Mouse (Mus musculus): ENCODE data around the gene Hddc2.

Gene Hddc2

DNA sequence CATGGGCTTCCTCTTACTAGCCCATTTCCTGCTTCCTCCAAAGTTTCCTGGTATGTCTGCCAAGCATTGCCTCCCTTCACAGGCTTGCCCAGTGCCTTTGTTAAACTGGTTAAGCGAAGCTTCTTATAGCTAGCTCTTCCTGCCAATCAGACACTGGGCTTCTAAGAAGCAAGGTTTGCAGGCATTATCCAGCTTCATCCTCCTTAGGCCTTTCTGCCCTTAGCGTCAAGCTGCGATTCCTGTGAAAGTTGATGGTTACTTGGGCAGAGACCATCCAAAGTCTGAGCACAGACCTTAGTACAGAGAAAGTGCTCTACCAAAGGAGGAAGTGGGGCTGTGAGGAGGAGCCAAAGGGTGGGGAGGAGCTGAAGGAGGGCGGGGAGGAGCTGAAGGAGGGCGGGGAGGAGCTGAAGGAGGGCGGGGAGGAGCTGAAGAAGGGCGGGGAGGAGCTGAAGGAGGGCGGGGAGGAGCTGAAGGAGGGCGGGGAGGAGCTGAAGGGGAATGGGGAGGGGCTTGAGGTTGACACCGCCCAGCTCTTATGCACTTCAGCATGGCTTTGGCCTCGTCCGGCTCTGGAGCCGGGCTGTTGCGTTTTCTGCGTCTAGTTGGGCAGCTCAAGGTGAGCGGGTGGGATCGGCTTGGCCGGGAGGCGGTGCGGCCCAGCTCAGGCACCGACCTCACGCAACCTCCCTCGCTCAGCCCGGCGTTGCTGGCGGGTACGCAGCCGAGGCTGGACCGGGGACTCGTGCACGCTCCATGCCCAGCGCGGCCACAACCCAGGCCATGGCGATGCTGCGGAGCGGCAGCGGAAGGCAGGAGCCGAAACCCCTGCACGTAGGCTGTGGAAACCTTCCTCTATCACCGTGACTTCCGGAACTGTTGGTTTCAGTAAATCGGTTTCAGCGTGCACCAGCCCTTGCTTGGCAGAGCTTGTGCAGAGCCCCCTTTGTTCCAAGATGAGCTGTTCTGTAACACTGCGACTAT, at the start of gene Hddc2:
Gene Hddc2 (plus strand): TSS at position 519 of the 984 bp plus-strand sequence.
- peak; percentile 92 for ATAC-seq (ENCODE audit: insufficient number of reproducible peaks, low FRiP score, low TSS enrichment)

DNA sequence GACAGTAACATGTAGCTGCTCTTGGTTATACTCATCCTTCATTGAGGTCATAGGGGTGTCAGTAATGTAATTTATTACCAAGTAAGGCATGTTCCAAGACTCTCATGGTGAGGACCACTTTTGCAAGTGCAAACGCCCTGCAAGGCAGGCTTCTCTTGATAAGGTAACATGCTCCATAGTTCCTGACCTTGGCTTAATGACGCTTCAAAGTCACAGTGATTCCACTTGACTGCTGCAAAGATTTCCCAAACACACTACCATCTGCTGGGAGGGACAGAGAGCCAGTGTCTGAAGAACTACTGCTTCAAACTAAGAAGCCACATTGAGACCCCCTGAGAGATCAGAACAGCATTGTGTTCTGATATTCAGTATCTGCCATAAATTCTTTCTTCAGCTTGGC, 40.4 kb upstream of the Hddc2 start:
- no peak for ATAC-seq (ENCODE audit: insufficient number of reproducible peaks, low FRiP score, low TSS enrichment)

DNA sequence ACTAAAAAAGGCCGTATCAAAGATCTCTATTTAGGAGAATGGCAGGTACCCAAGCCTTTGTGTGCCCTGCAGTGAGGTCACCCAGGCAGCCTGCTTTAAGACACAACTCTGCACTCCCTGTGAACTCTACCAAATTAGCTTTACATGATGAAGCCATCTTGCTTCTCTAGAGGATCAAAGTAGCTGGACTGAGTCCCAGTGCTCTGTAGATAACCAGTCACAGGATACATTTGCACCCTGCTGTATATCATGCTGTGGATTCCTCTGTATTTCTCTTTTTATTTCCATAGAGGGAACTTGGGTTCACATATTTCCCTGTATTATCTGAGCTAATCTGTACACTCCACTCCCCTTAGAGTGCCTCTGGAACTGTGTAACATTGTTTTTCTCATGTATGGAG, 40.0 kb upstream of the Hddc2 start:
- ATAC-seq (ENCODE audit: insufficient number of reproducible peaks, low FRiP score, low TSS enrichment), result no peak

DNA sequence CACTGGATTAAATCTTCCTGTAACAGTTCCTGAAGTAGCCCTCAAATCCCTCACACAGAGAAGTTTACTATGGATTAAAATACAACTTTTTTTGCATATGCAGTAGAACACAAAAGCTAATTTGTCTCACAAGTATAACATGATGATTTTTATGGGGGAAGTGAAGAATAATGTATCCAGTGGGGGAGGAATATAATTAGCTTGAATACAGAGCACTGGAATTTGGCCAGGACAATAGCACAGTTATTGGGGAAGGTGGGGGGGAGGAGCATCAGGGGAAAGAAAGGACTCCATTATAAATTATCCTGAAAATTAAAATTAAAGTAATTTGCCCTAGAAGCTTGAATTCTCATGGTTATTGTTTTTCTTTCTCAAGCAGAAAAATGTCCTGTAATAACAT, 25.4 kb upstream of the Hddc2 start:
- no peak for ATAC-seq (ENCODE audit: insufficient number of reproducible peaks, low FRiP score, low TSS enrichment)

DNA sequence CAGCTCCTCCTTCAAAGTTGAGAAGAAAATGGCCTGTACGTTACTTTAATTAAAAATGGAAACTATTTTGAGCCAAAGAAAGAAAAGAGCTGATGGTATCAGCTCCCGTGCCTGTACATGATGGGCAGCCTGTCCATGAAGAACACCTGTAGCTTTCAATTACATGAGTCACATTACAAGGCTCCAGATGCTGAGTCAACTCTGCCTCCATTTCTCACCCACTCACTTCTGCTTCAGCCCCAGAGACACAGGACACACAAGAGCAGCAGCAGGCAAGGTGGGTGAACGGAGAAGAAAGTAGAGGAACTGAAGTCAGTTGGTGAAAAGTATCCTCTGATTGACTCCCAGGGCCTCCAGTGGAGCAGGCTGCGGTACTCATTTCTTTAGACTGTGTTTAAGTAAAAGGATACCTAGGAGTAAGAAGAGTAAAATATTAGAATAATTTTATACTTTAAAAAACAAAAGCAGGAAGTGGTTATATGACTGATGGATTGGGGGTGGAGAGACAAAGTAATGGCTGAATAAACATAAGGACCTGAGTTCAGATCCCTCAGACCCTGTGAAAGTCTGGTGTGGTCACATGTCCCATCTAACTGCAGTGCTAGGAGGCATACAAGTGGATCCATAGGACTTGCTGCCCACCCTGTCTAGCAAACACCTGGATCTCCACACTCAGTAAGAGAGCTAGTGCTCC, 24.3 kb upstream of the Hddc2 start:
- ATAC-seq (ENCODE audit: insufficient number of reproducible peaks, low FRiP score, low TSS enrichment), result no peak

DNA sequence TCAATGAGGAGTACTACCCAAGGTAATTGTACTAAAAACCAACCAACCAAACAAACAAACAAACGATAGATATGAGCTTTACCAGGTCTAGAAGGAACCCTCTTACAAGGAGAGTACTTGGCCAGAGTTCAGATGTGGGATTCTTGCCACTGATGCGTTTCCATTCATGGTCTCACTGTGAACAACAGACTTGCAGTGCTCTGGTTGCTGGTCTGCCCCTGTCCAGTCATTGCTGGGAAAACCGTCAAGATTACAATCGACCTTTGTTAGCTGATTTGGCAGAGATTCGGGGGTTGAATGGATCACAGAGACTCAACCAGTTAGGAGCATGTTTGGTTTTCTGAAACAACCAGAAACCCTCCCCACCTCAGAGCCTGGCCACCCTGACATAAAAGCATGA, 17.5 kb upstream of the Hddc2 start:
- no peak for ATAC-seq (ENCODE audit: insufficient number of reproducible peaks, low FRiP score, low TSS enrichment)

DNA sequence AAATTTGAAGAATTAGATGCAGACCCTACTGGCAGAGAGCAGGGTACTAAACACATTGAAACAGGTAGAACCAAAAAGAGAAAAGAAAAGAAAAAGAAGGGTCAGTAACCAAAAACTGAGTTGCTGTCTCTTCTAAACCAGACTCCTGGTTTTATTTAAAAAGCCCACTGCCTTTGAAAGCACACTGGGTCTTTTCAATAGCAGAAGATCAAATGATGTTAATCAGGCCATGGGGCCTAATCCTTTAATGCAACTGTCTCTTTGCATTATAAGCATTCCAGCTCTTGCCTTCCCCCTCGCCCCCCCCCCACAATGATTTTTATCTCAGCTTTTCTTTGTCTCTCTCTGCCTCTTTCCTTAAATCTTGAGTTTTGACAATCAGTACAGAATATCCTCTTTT, 16.7 kb upstream of the Hddc2 start:
- no peak for ATAC-seq (ENCODE audit: insufficient number of reproducible peaks, low FRiP score, low TSS enrichment)

DNA sequence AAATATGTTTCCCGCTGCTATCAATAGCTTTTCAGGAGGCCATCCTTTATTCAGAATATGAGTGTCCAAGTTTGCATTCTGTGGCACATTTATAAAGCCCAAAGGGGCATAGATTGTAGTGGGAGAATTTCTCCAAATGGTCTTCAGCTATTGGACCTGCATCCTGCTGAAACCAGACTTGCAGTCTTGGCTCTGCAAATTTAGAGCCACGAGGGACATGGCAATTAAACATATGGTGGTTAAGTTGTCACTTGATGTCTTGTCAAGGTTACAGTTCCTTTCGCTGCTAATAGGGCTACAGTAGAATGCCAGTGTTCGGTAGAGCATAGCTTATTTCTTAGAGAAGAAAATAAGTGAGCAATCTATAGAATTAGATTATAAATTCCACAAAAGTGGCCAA, 16.1 kb upstream of the Hddc2 start:
- ATAC-seq (ENCODE audit: insufficient number of reproducible peaks, low FRiP score, low TSS enrichment), result no peak

DNA sequence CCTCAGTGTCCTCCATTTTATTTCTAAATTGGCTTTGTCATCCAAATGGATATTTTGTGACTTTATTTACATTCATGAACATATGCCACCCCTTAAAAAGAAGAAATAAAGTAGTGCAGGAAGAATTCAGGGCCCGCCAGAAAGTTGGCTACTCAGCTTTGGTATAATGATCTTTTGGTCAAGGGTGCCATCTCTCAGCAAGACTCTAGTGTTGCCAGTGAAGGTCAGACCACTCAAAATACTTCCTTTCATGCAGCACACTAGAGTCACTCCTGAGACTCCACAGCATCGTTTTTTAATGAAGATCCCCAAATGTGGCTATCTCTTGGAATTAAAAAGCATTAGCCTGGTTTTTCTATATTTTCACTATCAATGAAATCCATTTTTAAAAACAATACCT, 14.9 kb upstream of the Hddc2 start:
- no peak for ATAC-seq (ENCODE audit: insufficient number of reproducible peaks, low FRiP score, low TSS enrichment)

DNA sequence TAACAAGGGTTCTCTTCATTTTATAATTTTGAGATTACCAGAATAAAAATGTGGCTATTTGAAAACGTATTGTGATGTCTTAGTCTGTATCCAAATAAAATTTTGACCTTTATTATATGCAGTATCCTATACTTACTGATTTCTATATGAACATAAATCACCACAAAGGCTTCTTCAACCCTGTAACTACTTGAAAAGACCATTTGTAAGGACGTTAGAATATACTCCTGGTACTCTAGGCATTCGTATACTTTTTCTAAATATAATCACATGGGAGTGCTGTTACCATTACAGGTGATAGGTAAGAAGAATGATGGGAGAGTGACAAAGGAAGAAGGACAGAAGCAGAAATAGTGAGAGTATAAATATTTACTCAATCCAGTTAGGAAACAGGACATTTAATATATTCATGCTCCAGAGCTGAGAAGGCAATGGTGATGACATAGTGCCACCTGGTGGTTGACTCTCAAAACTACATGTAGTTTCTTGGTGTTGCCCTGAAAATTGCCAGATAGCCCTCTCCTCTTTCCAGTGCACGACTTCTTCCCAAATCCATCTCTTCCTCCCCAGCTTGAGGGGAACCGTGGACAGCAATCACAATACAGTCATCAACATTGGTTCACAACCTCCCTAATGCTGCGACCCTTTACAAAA, 14.1 kb upstream of the Hddc2 start:
- ATAC-seq (ENCODE audit: insufficient number of reproducible peaks, low FRiP score, low TSS enrichment), result peak; percentile 70

DNA sequence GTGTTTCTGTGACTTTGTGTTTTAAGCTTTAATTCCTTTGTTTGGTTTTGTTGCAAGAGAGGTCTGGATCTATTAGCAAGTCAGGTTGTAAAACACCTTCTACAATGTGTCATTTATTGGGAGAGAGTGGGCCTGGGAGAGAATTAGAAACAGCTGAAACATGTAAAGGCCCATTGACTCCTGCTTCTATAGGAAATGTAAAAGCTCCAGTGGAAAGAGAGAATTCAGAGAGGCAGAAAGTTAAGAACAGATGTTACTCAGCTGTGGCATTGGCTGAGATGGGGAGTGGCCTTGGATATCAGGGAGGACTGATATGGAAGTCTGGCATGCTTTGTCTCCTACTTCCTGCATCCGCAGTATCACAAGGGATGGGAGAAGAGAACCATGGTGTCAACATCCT, 12.9 kb upstream of the Hddc2 start:
- ATAC-seq (ENCODE audit: insufficient number of reproducible peaks, low FRiP score, low TSS enrichment), result no peak

DNA sequence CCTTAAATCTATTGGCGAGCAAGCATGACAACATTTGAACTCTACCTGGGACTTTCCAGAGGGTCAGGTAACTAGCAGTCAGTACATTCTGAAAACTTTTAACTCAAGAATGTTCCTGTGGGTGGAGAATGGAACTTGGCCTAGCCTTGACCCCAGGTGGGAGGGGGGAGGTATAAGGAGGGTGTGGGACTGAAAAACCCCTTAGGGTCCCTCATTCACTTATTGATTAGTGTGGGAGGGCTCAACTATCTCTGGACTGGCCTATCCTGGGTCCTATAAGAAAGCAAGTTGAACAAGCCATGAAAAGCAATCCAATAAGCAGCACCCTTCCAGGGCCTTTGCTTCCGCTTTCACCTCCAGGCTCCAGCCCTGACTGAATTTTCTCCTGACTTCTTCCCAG, 9.7 kb upstream of the Hddc2 start:
- ATAC-seq (ENCODE audit: insufficient number of reproducible peaks, low FRiP score, low TSS enrichment), result no peak

DNA sequence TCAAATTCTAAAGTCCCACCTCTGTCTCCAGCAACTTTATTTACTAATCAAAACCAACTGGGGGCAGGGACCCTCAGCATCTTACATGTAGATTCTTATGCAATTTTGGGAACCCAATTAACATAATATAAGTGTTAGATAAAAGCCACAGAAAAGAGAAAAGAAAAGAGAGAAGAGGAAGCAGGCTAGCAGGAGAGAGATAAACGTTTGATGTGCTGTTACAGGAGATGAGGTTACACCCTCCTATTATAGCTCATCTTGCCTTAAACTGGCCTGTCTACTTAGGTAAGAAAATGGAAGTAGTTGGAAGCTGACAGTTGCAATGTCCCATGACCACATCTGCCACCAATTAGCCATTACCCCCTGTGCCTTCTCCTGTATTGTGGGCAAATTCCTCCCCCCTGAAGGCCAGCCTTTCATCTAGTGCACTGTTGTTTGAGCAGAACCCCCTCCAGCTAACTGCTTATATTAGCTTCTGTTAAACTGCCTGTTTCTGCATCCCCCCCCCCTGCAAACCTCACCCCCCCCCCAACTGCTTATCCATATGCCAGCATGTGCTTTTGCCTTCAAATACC, 6.1 kb upstream of the Hddc2 start:
- no peak for ATAC-seq (ENCODE audit: insufficient number of reproducible peaks, low FRiP score, low TSS enrichment)

DNA sequence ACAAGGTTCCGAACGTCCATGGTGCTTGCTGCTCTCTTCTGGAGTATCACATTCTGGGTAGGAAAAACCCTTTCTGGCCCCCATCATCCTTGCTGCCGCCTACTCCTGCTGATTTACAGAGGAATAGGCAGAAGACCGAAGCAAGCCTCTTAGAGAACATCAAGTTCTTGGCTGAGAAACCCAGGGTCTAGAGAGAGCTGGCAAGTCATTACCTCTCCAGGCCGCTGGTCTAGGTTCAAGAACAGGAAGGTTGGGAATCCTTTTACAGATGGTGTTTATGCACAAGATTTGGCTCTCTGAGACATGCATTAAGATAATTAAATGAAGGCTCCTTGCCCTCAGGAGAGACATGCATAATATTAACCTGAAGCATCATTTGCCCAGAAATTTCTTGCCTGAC, 5.3 kb downstream of the Hddc2 start:
- no peak for ATAC-seq (ENCODE audit: insufficient number of reproducible peaks, low FRiP score, low TSS enrichment)

DNA sequence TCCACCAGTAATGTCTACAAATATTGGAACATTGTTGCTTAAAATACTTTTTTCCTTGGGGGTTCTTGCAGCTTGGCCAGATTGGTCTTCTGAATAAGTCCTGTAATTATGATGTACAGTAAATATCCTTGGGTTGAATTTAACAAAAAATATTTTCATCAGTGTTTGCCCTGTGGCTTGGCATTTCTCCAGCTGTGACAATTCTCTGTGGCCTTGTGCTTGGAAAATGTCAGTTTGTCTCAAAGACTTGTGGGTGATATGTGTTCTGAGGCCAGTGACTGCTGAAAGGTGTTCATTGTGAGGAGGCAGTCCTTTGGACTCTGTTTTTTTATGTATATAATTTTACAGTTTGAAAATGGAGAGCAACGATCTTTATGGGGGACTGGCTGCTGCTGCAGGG, 16.3 kb downstream of the Hddc2 start:
- ATAC-seq (ENCODE audit: insufficient number of reproducible peaks, low FRiP score, low TSS enrichment), result no peak

DNA sequence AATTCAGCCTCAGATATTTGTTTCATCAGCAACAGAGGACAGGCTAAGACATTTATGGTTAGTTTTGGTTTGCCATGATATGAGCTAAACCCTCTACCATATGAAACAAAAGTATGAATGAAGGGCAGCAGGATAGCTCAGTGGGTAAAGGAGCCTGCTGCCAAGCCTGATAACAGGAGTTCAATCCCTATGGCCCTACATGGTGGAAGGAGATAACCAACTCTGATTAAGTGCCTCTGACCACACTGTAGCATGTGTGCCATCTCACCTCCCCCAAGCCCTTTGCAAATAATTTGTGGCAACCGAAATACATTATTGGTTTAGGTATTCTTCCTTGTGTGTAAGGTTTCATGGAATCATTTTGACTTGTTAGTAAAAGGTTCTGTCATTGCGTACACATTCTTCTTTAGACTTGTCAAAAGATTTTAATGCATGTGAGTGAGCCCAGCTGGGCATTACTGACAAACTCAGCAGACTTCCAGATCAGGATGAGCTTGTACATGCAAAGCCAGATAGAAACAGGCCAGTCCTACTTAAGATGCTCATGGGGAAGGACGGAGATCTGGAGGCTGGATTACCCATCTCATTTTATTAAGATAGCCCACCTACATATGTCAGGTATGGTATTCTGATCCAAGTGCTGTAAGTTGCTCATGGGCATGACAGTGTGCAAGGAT, 17.2 kb downstream of the Hddc2 start:
- ATAC-seq (ENCODE audit: insufficient number of reproducible peaks, low FRiP score, low TSS enrichment), result no peak

DNA sequence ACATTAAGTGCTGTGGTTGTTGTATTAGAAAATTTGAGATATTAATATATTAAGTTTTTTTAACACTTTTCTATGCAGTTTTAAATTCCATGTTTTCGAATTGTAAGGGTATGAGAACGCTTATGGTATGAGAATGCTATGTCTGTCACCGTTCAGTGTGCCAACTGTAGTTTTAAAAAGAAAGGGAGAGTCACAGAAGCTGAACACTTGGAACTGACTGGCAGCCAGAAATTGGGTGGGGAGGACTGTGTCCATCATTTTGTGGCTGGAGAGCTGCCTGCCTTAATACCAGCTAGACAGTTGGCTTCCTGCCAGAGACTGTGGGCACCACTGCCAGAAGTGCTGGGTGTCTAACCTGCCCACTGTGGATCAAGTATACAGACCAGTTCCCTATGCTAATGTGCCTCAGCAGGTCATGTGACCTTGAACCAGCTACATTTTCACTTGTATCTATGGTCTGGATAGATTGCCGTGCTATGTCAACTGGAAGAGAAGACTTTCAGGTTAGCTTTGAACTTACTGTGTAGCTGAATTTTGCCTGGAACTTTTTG, 18.1 kb downstream of the Hddc2 start:
- no peak for ATAC-seq (ENCODE audit: insufficient number of reproducible peaks, low FRiP score, low TSS enrichment)

DNA sequence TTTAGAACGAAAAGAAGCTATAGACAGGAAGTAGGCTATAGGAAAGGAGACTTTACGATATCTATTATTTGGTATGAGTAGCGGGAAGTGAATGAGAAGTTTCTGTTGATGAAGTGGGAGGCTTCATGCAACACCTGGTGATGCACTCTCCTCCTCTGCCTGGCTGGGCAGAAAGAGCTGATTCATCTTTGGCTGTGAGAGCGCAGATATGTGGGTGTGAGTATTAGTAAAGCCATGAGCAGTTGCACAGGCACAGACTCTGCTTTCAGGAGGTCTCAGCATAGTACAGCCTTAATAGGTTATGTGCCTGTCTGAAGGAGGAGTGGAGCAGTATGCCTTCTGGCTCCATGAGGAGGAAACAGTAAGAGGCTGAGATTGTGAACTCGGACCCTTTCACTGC, 23.2 kb downstream of the Hddc2 start:
- no peak for ATAC-seq (ENCODE audit: insufficient number of reproducible peaks, low FRiP score, low TSS enrichment)

DNA sequence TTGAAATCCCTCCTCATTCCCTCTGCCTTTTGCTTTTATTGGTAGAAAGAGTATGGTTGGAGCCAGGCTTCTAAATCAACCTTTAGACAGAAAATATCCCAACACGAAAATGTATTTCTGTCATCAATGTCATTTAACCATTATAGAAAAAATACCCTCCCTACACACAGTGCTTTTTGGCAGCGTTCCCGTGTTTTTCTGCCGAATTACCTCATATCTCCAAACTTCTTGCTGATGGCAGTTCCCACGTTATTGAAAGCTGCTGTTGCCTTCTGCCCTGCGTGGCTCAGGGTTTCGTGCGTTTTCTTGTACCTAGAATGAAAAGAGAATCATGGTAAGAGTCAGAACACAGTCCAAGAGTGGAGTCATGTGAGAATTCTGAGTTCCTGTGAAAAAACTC, 33.2 kb downstream of the Hddc2 start:
- ATAC-seq (ENCODE audit: insufficient number of reproducible peaks, low FRiP score, low TSS enrichment), result no peak

DNA sequence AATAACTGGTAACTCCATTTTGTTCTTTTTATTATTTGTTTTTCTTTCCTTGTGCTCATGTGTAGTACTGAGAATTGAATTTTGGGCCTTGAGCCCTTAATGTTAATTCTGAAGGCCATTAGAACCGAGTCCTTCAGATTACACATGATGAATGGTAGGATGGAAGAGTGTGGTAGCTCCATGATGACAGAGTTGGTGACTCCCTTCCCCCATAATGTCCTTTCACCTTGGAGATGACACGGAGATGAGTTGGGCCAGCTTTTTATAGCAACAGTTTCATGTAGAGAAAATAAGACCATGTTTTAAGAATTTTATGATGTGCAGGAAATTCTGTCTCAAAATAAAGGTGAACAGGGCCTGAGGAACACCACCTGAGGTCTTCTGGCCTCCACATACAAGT, 37.9 kb downstream of the Hddc2 start:
- ATAC-seq (ENCODE audit: insufficient number of reproducible peaks, low FRiP score, low TSS enrichment), result no peak
